23 mouse cellular contexts compared by ENCODE assay signal in genomic region chr15:84820811-84821210, GRCm38 (mm10).
"Had no signal": no experiment of that assay in that cellular context is flagged by ENCODE, and none has a peak within 500 bp of the region (broad histone marks: within the 10 kb centered on the region; RNA-seq: fewer than 3 reads in every experiment).

No protein-coding gene starts in this region.

- H3K4me1 ChIP-seq: kidney, embryonic 15.5 days; limb, embryonic 10.5 days; limb, embryonic 13.5 days; liver, embryonic 12.5 days; liver, embryonic 15.5 days; lung, embryonic 15.5 days had no signal

- H3K36me3 ChIP-seq: kidney, embryonic 15.5 days; limb, embryonic 10.5 days; limb, embryonic 13.5 days; liver, embryonic 12.5 days; liver, embryonic 15.5 days; lung, embryonic 15.5 days; midbrain, embryonic 15.5 days had no signal

- H3K4me3 ChIP-seq: kidney, embryonic 15.5 days; limb, embryonic 10.5 days; limb, embryonic 13.5 days; liver, embryonic 12.5 days; liver, embryonic 15.5 days; lung, embryonic 15.5 days; midbrain, embryonic 12.5 days; midbrain, embryonic 15.5 days; myocyte; neural tube, embryonic 13.5 days had no signal

- DNase-seq: kidney, adult 11 months; kidney, adult 8-10 months; kidney, postnatal 10 days; kidney, postnatal 36 days; liver; lung, adult 18-20 months; lung, postnatal 10 days; lung, postnatal 36 days; retina, postnatal 1 day; thymus, adult 2 months; thymus, postnatal 14 days; thymus, postnatal 4 days had no signal

- H3K27me3 ChIP-seq: kidney, embryonic 15.5 days; limb, embryonic 13.5 days; liver, embryonic 12.5 days; liver, embryonic 15.5 days; lung, embryonic 15.5 days; midbrain, embryonic 12.5 days; midbrain, embryonic 15.5 days; neural tube, embryonic 13.5 days had no signal

- ATAC-seq: liver, embryonic 12.5 days; midbrain, embryonic 15.5 days had no signal

- H3K4me2 ChIP-seq: kidney, embryonic 15.5 days; limb, embryonic 13.5 days; liver, embryonic 12.5 days; liver, embryonic 15.5 days; lung, embryonic 15.5 days; midbrain, embryonic 12.5 days; midbrain, embryonic 15.5 days; neural tube, embryonic 13.5 days had no signal

- H3K9ac ChIP-seq: kidney, embryonic 15.5 days; limb, embryonic 13.5 days; liver, embryonic 12.5 days; liver, embryonic 15.5 days; lung, embryonic 15.5 days; midbrain, embryonic 12.5 days; midbrain, embryonic 15.5 days; neural tube, embryonic 13.5 days had no signal

- H3K27ac ChIP-seq: kidney, embryonic 15.5 days; limb, embryonic 10.5 days; limb, embryonic 13.5 days; liver, embryonic 12.5 days; liver, embryonic 15.5 days; lung, embryonic 15.5 days; midbrain, embryonic 12.5 days; midbrain, embryonic 15.5 days; neural tube, embryonic 13.5 days; stomach, postnatal 0 days had no signal

- H3K9me3 ChIP-seq: kidney, embryonic 15.5 days; limb, embryonic 10.5 days; limb, embryonic 13.5 days; liver, embryonic 12.5 days; liver, embryonic 15.5 days; lung, embryonic 15.5 days; midbrain, embryonic 12.5 days; midbrain, embryonic 15.5 days; neural tube, embryonic 13.5 days had no signal
